Mouse (Mus musculus) brain, embryonic 14.5 days (tissue): ENCODE results near the gene Itgb3.

Experiments
- CTCF ChIP-seq: fragments of 200-500 bp; IDR thresholded peaks from 2 replicates; pipeline ENCODE4 v1.5.1; 2012; ENCODE audit warnings: inconsistent platforms, mild to moderate bottlenecking, moderate library complexity, borderline replicate concordance; ENCODE audit not compliant: insufficient read depth, insufficient read length; ENCODE audit errors: extremely low read depth
- POLR2A ChIP-seq: fragments of 200-500 bp; IDR thresholded peaks from 2 replicates; pipeline ENCODE4 v1.6.1; 2012; ENCODE audit warnings: mild to moderate bottlenecking, inconsistent platforms, borderline replicate concordance; ENCODE audit not compliant: poor library complexity, insufficient read depth, insufficient read length, severe bottlenecking; ENCODE audit errors: extremely low read depth

- TF ChIP-seq CTCF (no peak), POLR2A (no peak)
These were observed 3.6 kb upstream of the Itgb3 start for GRCm38 (mm10) chr11:104604192-104604591.
